Mouse (Mus musculus) midbrain, embryonic 12.5 days (tissue): ENCODE measurements around the gene Mier1. TPM values are rescaled to one million over a fixed set of nuclear protein-coding genes. Genes with fewer than 3 reads are reported as not detected.

Experiments used
- ATAC-seq: fragments of 200-750 bp; cut with Nextera tagmentation; 2 replicates; pipeline ENCODE4 v1.8.0; 2017; ENCODE audit warnings: low read depth, moderate TSS enrichment, moderate library complexity; ENCODE audit not compliant: low FRiP score
- H3K27ac ChIP-seq: fragments of 300-500 bp; sonication (generic); replicated peaks from 2 replicates; pipeline ENCODE4 v1.5.1; 2016; ENCODE audit warnings: mild to moderate bottlenecking
- H3K27me3 ChIP-seq: fragments of 300-500 bp; sonication (generic); 2 replicates; pipeline ENCODE4 v1.6.1; 2016; ENCODE audit warnings: mild to moderate bottlenecking
- H3K36me3 ChIP-seq: fragments of 300-500 bp; sonication (generic); 2 replicates; pipeline ENCODE4 v1.6.1; 2016
- H3K4me1 ChIP-seq: fragments of 300-500 bp; sonication (generic); 2 replicates; pipeline ENCODE4 v1.6.1; 2016
- H3K4me2 ChIP-seq: fragments of 300-500 bp; sonication (generic); replicated peaks from 2 replicates; pipeline ENCODE4 v1.6.1; 2016; ENCODE audit warnings: mild to moderate bottlenecking, moderate library complexity
- H3K4me3 ChIP-seq: fragments of 300-500 bp; sonication (generic); 2 replicates; pipeline ENCODE4 v1.5.1; 2016; ENCODE audit warnings: mild to moderate bottlenecking
- H3K9ac ChIP-seq: fragments of 300-500 bp; sonication (generic); replicated peaks from 2 replicates; pipeline ENCODE4 v1.6.1; 2016; ENCODE audit warnings: mild to moderate bottlenecking, moderate library complexity
- H3K9me3 ChIP-seq: fragments of 300-500 bp; sonication (generic); 2 replicates; pipeline ENCODE4 v1.6.1; 2016; ENCODE audit warnings: mild to moderate bottlenecking
- WGBS: fragments of 180-500 bp; shearing (Covaris S2); methylation state at CpG from one replicate; pipeline ENCODE4 v1.1.7; 2016; 5-methylcytosine and 5-hydroxymethylcytosine counted together
- polyA plus RNA-seq: library from polyadenylated mRNA; unstranded; fragments of >200 nt; fragmentation: Nextera tagmentation; extraction: Ambion mirVana; gene quantifications from 2 replicates; pipeline ENCODE4 v1.2.1, GENCODE M21; 2016

Gene Mier1
- polyA plus RNA-seq, 1 experiment from 2014 or later: 43.5 TPM

DNA sequence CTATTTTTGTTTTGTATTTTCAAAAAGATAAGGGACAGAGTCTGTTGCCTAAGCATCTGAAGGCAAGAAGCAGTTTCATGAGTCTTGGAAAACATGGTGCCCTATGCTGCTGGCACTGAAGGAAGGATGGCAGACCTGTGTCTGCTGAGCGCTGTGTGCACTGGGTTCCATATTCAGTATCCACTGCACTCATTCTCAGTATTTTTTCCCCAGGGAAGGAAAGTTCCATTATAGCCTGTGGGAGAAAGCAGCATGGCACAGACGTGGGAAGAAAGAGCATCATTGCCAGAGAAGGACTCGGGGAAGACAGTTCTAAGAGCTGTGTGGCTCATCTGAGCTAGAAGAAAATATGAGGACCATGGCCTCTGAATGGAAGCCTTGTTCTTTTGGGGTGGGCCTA lies 57.1 kb downstream of the Mier1 start:
- Histone ChIP-seq H3K9me3 (no peaks in the 10 kb centered on the region), H3K27me3 (no peaks in the 10 kb centered on the region), H3K4me1 (no peaks in the 10 kb centered on the region), H3K4me2 (no peak overlapping the region), H3K36me3 (peaks cover 26% of the 10 kb centered on the region), H3K27ac (no peak overlapping the region), H3K9ac (no peak overlapping the region), H3K4me3 (no peak overlapping the region)
- 86% methylated on average over 3 of the region's 3 CpGs for WGBS
- ATAC-seq: no peak

- H3K9ac ChIP-seq: no peak overlapping the region
Measured at GRCm38 (mm10) chr4:103173507-103173906, 59.3 kb downstream of the Mier1 start.

DNA sequence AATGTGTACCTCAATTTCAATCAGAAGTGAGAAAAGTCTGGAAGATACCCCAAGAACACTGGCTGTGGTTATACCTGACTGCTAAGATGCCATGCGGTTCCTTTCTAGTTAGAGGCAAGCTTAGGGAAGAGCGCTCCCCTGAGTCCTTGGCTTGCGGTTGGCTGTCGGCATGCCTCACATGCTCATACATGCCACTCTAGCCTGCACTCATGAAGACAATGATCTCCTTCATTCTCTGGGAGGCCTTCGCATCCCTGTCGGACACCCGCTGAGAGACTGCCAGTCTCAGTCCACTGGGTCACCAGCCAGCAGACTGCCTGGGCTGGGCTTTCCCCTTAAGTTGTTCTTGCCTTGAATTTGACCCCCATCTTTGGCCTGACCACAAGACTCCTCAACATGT lies 59.8 kb downstream of the Mier1 start:
- H3K27me3 ChIP-seq: no peaks in the 10 kb centered on the region
- no peak overlapping the region for H3K27ac ChIP-seq
- 88% methylated on average over 7 of the region's 7 CpGs for WGBS
- no peaks in the 10 kb centered on the region for H3K4me1 ChIP-seq
- H3K36me3 ChIP-seq: peaks cover 29% of the 10 kb centered on the region
- H3K9me3 ChIP-seq: no peaks in the 10 kb centered on the region
- H3K9ac ChIP-seq: no peak overlapping the region
- H3K4me2 ChIP-seq: no peak overlapping the region
- ATAC-seq: no peak
- H3K4me3 ChIP-seq: no peak overlapping the region

More at GRCm38 (mm10) chr4:103173507-103173906, 59.3 kb downstream of the Mier1 start:
- Histone ChIP-seq H3K36me3 (peaks cover 29% of the 10 kb centered on the region), H3K9me3 (no peaks in the 10 kb centered on the region), H3K4me2 (no peak overlapping the region), H3K4me1 (no peaks in the 10 kb centered on the region), H3K27ac (no peak overlapping the region), H3K27me3 (no peaks in the 10 kb centered on the region), H3K4me3 (no peak overlapping the region)
- no peak for ATAC-seq
- 90% methylated on average over 6 of the region's 6 CpGs for WGBS

DNA sequence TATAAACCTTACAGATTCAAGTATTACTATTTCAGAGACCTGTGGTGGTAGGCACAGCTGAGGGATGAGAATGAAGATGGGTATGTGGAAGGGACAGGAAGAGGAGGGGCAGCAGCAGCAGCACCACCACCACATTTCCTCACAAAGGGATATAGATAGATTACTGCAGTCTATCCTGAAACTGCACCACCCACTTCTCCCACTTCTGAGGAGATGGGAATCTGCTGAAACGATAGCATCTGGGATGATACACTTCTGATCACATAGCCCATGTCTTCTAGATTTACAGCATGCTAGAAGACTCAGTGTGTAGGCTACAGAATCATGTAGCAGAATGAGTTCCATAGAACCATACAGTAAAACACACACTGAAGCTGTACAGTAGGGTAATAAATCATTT lies 63.5 kb downstream of the Mier1 start:
- H3K4me1 ChIP-seq: peaks cover 9% of the 10 kb centered on the region; the same call in 1 of the 2 replicates
- 93% methylated on average over 1 of the region's 1 CpGs for WGBS
- no peak for ATAC-seq
- no peak overlapping the region for H3K4me2 ChIP-seq
- peaks cover 17% of the 10 kb centered on the region for H3K36me3 ChIP-seq
- no peak overlapping the region for H3K9ac ChIP-seq
- H3K27ac ChIP-seq: no peak overlapping the region
- H3K4me3 ChIP-seq: no peak overlapping the region
- H3K27me3 ChIP-seq: no peaks in the 10 kb centered on the region
- H3K9me3 ChIP-seq: no peaks in the 10 kb centered on the region

GRCm38 (mm10) chr4:103178635-103179318 lies 64.6 kb downstream of the Mier1 start:
- H3K4me1 ChIP-seq: peaks cover 9% of the 10 kb centered on the region; the same call in 1 of the 2 replicates
- WGBS: 85% methylated on average over 7 of the region's 7 CpGs
- no peak for ATAC-seq

GRCm38 (mm10) chr4:103179581-103179980 lies 65.4 kb downstream of the Mier1 start:
- no peaks in the 10 kb centered on the region for H3K9me3 ChIP-seq
- no peak overlapping the region for H3K4me3 ChIP-seq
- no peaks in the 10 kb centered on the region for H3K27me3 ChIP-seq
- no peak overlapping the region for H3K4me2 ChIP-seq
- no peak overlapping the region for H3K27ac ChIP-seq
- H3K4me1 ChIP-seq: peaks cover 9% of the 10 kb centered on the region; the same call in 1 of the 2 replicates
- no peak overlapping the region for H3K9ac ChIP-seq
- no peak for ATAC-seq
- H3K36me3 ChIP-seq: peaks cover 17% of the 10 kb centered on the region
- 72% methylated on average over 3 of the region's 3 CpGs for WGBS

More at GRCm38 (mm10) chr4:103178635-103179318, 64.6 kb downstream of the Mier1 start:
- Histone ChIP-seq H3K36me3 (peaks cover 18% of the 10 kb centered on the region), H3K27ac (no peak overlapping the region), H3K4me3 (no peak overlapping the region), H3K27me3 (no peaks in the 10 kb centered on the region), H3K4me2 (no peak overlapping the region), H3K9ac (no peak overlapping the region), H3K9me3 (no peaks in the 10 kb centered on the region)

DNA sequence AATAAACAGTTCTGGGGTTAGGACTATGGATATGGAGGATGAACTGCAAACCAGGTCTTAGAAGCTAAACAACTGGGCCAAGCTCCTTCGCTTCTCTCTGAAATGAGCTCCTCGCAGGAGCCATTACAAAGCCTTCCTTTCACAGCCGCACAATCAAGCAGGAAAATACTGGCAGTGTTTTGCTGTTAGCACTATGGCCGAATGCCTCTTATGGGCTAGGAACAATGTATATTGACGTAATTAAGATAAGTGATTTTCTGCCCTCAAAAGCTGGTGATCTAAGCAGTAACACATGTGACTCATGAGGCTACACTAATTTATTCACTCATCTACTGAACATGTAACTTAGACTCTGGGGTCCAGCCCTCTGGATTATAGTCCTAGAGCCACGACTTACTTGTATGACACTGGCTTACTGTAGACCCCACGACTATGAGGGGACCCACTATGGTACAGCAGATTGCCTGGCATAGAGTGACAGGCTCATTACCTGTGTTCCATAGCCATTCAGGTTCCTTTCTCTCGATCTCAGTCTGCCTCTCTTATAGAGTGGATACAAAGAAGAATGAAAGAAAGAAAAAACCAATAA lies 66.2 kb downstream of the Mier1 start:
- H3K36me3 ChIP-seq: peaks cover 17% of the 10 kb centered on the region
- H3K4me2 ChIP-seq: no peak overlapping the region
- no peak overlapping the region for H3K27ac ChIP-seq
- ATAC-seq: no peak
- H3K4me1 ChIP-seq: peaks cover 9% of the 10 kb centered on the region; the same call in 1 of the 2 replicates
- H3K9me3 ChIP-seq: no peaks in the 10 kb centered on the region
- 81% methylated on average over 8 of the region's 8 CpGs for WGBS
- H3K27me3 ChIP-seq: no peaks in the 10 kb centered on the region
- no peak overlapping the region for H3K9ac ChIP-seq
- no peak overlapping the region for H3K4me3 ChIP-seq

DNA sequence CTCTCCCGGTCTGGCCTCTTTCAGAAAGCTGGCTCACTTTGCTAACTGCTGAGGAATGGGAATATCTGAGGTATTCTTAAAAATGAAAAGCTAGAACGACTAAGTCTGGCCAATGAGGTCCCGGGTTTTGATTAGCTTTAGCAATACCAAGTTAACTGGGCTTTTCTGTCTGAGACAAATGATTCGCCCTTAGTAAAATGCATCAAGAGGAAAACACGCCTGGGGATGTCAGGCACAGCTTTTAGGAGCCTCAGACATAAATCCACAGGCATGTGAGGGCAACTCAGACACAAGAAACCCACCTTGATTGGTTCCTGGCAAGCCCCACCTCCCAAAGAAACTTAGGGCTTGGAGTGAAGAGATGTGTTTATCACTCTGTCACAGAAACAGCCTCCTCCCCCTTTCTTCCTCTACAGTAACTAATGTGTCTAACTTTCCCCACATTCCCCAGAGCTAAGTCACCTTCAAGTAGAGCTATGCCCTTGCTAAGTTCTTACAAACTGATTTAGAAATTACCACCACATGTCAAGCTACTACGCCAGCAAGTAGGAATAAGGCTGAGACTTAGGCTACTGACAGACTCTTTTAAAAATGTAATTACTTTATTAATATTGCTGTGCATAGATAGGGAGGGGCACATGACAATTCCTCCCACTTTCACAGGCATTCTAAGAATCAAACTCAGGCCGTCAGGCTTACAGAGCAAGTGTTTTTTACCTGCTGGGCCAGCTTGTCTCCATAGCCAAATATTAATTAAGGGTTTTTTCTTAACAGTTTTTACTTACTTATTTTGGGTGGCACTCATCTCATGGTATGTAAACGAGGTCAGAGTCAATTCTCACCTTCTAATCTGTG lies 74.8 kb downstream of the Mier1 start:
- H3K9ac ChIP-seq: no peak overlapping the region
- ATAC-seq: no peak
- WGBS: 90% methylated on average over 8 of the region's 8 CpGs
- no peak overlapping the region for H3K27ac ChIP-seq
- H3K36me3 ChIP-seq: peaks cover 39% of the 10 kb centered on the region
- H3K4me3 ChIP-seq: no peak overlapping the region
- H3K27me3 ChIP-seq: no peaks in the 10 kb centered on the region
- H3K4me1 ChIP-seq: no peaks in the 10 kb centered on the region
- no peak overlapping the region for H3K4me2 ChIP-seq
- H3K9me3 ChIP-seq: no peaks in the 10 kb centered on the region

- H3K9ac ChIP-seq: no peak overlapping the region
- no peaks in the 10 kb centered on the region for H3K9me3 ChIP-seq
- WGBS: 85% methylated on average over 2 of the region's 2 CpGs
- no peaks in the 10 kb centered on the region for H3K4me1 ChIP-seq
- no peak overlapping the region for H3K4me3 ChIP-seq
- no peak overlapping the region for H3K4me2 ChIP-seq
- no peak overlapping the region for H3K27ac ChIP-seq
- peaks cover 33% of the 10 kb centered on the region for H3K36me3 ChIP-seq
- no peak for ATAC-seq
- no peaks in the 10 kb centered on the region for H3K27me3 ChIP-seq
Measured at GRCm38 (mm10) chr4:103192421-103192820, 78.2 kb downstream of the Mier1 start.

DNA sequence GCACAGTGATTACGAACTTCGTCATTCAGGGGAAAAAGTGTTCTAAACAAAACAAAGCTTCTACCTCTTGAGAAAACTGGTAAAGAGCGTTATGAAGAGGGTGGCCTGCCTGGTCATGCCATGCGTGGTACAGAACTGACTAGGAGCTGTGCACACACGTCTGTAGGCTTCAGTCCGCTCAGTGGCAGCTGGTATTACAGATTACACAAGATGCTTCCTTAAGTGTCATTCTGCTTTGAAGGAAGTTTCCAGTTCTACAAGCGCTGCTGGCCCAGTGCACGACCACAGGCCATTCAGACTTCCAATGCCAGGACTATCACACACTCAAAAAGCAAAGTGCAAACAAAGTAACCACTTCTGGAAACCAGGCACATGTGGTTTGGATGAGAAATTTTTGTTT lies 83.2 kb downstream of the Mier1 start:
- H3K36me3 ChIP-seq: peaks cover 19% of the 10 kb centered on the region
- H3K4me1 ChIP-seq: no peaks in the 10 kb centered on the region
- no peak overlapping the region for H3K9ac ChIP-seq
- H3K4me3 ChIP-seq: no peak overlapping the region
- no peaks in the 10 kb centered on the region for H3K9me3 ChIP-seq
- no peak overlapping the region for H3K4me2 ChIP-seq
- no peak for ATAC-seq
- H3K27me3 ChIP-seq: no peaks in the 10 kb centered on the region
- no peak overlapping the region for H3K27ac ChIP-seq
- WGBS: 95% methylated on average over 8 of the region's 8 CpGs

- H3K4me1 ChIP-seq: no peaks in the 10 kb centered on the region
- H3K36me3 ChIP-seq: peaks cover 19% of the 10 kb centered on the region
- no peaks in the 10 kb centered on the region for H3K9me3 ChIP-seq
- ATAC-seq: no peak
- H3K4me2 ChIP-seq: no peak overlapping the region
- H3K9ac ChIP-seq: no peak overlapping the region
- H3K27ac ChIP-seq: no peak overlapping the region
- WGBS: 38% methylated on average over 4 of the region's 4 CpGs
- no peaks in the 10 kb centered on the region for H3K27me3 ChIP-seq
- no peak overlapping the region for H3K4me3 ChIP-seq
Measured at GRCm38 (mm10) chr4:103199086-103199485, 84.9 kb downstream of the Mier1 start.

DNA sequence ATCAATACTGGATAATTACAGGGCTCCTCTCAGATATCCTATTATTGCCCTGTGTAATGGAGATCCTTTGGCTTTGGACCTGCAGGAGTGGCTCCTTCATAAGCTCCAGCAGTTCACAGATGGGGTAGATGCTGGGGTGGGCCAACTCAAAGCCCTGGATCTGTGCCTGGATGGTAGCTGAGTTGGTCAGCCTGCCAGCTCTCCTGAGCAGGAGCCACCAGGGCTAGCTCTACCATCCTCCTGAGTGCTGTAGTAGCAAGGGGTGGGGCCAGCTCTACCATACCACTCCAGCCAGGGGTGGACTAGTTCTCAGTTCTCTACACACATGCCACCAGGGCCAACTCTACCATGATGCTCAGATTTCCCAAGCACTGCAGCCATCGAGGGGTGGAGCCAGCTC lies 85.9 kb downstream of the Mier1 start:
- H3K9me3 ChIP-seq: no peaks in the 10 kb centered on the region
- H3K4me1 ChIP-seq: no peaks in the 10 kb centered on the region
- H3K4me2 ChIP-seq: no peak overlapping the region
- WGBS: 90% methylated on average over 1 of the region's 1 CpGs
- ATAC-seq: no peak
- no peak overlapping the region for H3K9ac ChIP-seq
- H3K27me3 ChIP-seq: no peaks in the 10 kb centered on the region
- H3K27ac ChIP-seq: no peak overlapping the region
- peaks cover 29% of the 10 kb centered on the region for H3K36me3 ChIP-seq
- H3K4me3 ChIP-seq: no peak overlapping the region
